Mouse (Mus musculus): ENCODE data around the gene Megf9. TPM values are rescaled to one million over a fixed set of nuclear protein-coding genes. Genes with fewer than 3 reads are reported as not detected.

The Megf9 gene
- total RNA-seq, 2 experiments from 2014 or later = 32.3 to 33.5 TPM

DNA sequence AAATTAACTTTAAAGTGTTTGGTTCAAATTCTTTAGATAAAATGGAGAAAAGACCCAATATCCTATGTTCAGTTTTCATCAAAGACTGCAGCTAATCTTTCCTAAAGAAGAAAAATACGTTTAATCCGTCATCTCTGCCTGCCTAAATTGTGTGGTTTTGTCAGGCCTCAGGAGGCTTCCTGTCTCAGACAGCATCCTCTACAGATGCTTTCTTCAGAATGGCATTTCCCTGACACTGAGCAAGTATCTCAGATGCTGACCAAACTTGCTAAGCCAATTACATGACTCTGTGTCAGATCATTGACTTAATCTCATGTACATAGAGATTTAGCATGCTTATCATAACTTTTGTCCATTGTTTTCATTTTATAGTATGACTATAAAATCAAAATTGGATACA, 11.4 kb downstream of the Megf9 start:
- no peak for DNase-seq

DNA sequence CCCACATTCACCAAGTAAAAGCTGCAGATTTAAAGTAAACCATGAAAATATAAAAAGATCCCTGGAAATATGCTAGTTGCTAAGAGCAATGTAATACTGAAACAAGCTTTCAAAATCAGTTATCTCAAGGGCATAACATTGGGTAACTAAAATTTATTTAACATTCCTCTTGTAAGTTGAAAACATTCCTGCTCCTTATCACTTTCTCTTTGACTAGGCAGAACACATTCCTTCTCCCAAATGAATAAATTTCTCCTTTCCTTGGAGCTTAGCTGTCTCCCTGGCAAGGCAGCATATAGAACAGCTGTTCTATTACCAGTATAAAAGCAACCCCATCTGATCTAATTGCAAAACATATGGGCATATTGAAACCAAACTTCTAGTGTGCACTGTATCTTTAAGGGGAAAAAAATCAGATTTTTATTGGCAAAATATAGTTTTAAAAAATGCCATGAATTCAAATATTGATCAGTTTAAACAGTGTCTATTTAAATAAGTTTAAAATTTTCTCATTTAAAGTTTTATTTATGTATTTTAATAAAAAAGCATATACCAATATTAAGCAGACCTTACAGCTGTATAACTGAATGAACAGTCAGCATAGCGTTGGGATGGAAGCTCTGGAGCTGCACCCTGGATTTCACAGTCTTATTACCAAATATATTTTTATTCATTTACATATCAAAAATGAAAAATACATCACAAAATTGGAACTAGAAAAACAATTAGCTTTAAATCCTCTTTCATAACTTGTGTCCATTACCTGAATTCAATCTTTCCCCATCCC, 13.1 kb downstream of the Megf9 start:
- DNase-seq = no peak

DNA sequence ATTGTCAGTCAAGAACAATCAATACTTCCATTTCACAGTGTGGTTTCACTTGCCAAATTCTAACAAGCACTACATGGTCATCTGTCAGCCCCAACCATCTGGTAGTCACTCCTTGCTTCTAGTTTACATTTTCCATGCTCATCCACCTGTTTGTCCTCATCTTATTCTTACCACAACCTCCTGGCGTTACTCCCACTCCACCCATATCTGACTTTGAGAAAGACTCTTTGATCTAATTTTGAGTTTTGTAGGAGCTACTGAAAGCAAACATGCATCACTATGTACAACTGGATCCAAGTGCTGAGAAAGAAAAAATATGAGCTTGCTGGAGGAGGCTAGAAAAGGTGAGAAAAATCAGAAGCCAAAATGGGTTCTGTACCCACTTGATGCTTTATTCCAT, 17.1 kb downstream of the Megf9 start:
- DNase-seq = no peak

DNA sequence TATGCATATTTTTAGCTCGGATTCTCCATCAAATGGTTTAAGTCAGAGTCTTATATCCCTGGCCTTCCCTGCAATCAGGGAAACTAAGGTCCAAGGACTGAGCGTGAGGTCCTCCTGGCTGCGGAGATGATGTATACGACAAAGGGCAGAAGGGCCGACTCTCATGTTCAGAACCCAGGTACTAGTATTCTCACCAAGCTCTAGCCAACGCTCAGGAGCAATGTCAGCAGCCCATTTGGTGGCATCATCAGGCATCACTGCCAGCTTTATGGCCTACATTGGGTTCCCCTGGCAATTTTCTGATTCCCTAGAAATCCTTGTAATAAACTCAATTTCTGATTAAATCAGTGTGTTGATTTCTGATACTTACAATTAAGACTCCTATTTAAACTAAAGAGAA, 18.5 kb downstream of the Megf9 start:
- no peak for DNase-seq

DNA sequence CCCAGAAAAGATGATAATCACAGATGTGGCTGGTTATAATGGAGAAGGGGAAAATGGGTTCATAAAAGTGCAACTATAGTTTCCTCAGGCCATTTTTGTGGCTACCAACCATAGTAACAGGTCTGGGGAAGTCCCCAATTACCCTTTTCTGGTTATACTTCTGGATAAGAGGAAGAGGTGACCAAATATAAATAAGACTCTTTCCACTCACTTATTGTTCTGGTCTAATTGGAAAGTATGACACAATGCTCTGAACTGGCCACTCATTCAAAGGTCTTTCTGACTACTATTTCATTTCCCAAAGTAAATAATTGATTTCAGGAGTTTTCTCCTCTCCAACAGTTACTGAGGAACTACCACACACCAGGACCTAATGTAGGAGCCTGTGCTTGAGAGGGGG, 19.3 kb downstream of the Megf9 start:
- DNase-seq = no peak

DNA sequence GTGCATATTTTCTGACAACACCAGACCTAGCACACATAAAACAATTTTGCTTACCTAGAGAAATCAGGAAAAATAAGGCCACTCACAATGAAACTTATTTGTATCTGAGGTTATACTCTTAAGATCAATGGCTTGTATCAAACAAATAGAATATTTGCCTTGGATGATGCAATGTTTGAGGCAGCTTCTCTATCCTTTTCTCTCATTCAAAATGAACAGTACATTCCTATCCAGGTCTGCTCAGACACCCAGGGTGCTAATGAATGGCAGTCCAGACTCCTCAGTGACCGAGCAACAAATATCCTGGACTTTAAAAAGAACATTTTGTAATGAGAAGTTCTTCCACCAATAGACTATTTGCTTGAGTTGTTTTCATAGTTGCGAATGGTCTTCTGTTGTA, 24.8 kb downstream of the Megf9 start:
- DNase-seq = no peak

DNA sequence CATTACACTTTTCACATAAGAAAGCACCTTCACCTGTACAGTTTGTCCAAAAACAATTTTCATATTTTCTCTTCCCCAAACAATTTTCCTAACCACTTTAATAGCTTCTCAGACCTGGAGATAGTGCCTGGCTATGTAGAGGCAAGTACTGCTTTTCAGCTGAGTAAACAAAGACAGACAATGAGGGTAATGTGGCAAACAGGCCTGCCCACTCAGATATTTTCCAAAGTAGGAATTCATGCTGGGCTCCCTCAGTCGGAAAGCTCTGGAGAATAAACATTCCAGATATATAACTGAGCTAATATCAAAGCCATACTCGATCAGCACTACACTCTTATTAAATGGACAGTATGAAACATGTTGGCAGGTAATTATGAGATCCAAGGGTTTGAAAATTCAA, 25.2 kb downstream of the Megf9 start:
- DNase-seq = no peak

DNA sequence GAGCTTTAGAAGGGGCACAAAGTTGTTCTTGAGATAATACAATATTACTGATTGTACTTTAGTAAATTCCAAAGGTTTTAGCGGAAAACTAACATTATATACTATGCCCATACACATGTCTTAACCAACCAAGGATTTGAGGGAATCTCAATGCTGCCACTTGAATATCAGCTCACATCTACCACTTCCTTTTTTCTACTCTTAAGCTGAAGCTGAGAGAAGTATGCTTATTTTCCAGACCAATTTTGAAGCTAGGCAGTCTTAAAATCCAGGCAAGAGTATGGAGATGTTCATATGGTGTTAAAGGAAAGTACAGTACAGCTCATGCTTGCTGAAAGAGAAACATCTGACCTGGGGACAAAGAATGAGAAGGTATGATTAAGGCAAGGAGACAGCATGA, 26.6 kb downstream of the Megf9 start:
- no peak for DNase-seq

DNA sequence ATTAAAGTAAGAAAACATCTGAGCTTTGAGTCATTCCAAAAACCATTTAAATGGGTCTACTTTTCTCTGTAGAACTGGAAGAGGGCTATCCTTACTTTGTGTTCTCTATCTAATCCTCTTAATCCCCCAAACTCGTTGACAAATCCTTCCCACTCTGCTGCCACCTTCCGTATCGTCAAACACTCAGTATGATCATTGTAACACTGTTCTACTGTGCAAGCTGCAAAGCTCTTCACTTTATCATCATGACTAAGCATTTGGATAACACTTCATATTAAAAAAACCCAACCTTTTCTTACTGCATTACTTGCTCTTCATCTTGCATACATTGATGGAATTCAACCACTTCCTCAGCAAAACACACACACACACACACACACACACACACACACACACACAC, 28.8 kb downstream of the Megf9 start:
- DNase-seq = no peak

DNA sequence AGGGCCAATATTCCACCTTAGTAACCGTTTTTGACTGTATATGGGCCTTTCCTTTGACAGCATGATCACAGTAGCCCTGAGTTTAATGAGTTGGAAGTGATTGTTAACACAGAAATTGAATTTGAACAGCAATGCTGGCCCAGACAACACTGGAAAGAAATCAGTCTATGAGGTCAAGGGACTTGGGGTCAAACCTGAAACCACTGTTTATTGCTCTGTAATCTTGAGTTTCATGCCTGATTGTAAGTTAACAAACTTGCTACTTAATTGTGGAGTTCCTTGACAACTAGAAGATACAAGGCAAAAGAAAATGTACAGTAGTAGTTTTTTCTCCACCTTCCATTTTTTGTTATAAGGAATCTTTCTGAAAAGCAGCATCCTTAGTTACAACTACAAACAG, 31.0 kb downstream of the Megf9 start:
- no peak for DNase-seq

DNA sequence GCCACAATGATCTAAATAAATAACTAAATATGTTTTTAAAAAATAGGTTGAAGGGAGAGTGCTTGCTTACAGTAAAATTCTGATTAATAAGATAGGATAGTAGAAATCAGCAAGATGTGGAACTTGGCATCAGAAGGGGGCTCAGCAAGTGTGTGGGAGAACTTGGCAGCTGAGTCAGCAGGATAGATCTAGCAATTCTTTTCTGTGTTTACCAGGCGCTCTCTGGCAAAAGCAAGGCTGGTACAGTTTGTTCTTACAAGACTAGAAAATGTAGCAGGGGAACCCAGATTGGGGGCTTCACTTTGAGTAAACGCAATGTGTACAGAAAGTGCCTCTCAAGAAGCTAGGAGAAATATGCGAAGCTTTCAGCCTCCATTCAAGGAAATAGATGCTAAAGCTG, 35.5 kb downstream of the Megf9 start:
- DNase-seq = no peak

DNA sequence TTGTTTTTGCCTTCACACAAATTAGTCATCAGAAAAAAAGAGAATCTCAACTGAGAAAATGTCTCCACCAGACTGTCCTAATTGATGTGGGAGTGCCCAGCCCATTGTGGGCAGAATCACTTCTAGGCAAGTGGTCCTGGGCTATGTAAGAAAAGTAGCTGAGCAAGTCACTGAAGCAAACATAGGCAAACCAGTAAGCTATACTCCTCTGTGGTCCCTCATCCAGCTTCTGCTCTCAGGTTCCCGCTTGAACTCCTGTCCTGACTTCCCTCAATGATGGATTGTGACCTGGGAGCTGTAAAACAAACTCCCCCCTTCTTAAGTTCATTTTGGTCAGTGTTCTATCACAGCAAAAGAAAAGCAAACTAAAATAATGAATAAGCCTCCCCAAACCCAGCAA, 37.8 kb downstream of the Megf9 start:
- DNase-seq = no peak

DNA sequence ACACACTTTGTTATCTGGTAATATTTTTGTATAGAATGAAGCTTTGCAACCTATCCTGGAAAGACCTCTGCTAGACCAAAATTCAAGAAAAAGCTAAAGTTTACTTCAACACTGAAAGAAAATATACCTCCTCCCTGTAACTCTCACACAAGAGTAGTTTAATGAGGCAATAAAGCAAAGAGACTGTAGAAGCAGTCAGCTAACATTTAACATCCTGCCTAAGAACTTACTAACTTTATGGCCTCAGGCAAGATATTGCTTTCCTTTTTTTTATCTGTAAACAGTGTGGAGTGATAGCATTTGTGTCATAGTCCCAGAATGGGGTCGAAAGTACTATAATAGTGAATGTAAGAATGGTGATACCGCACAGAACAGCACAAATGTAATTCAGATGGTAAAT, 45.0 kb downstream of the Megf9 start:
- no peak for DNase-seq

DNA sequence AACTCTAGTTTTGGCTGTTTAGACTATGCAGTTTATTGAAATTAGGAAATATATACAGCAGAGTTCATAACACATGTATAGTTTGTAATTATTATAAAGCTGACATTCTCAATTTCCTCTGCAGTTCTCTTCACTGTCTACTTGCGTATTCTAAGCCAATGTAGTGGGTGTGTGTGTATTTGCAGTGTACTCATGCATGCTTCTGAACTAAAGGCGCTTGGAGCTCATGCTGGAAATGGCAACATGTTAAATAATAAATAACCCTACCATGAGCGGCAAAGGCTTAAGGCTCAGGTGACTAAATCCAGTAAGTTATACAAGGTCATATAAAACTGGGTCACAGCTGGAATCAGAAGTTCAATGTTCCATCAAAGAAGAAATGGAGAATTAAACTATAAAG, 46.4 kb downstream of the Megf9 start:
- no peak for DNase-seq

DNA sequence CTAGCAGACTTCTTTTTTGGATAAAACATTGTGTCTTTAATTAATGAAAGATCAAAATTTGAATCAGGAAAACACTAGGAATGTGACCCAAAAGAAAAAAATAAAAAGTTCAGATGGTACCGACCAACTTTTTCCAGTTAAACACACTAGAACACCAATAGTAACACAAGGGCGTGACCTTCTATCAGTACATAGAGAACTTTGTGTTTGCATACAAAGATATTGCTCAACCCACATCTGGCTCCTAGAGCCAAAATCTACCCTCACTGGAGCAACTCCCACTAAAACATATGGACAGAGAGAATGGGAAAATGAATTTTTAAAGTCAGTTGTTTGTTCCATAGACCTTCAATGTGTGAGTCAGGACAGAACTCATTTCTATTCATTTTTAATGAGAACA, 50.7 kb downstream of the Megf9 start:
- no peak for DNase-seq

DNA sequence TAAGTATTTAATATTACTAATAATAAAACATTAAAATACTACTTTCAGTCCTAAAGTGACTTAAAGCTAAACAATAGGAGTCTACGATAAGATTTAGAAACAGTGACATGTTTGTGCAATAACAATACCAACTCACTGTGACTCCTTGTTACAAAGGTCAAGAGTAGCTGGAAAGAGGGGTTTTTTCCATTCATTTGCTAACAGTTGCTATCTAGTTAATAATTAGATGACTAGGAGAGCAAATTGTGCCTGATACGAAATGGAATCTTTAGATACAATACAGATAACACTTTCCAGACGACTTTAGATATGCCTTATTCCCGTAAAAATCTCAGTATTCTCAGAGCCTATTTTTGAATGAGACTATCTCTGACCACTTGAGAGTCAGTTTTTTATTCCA, 52.9 kb downstream of the Megf9 start:
- no peak for DNase-seq

DNA sequence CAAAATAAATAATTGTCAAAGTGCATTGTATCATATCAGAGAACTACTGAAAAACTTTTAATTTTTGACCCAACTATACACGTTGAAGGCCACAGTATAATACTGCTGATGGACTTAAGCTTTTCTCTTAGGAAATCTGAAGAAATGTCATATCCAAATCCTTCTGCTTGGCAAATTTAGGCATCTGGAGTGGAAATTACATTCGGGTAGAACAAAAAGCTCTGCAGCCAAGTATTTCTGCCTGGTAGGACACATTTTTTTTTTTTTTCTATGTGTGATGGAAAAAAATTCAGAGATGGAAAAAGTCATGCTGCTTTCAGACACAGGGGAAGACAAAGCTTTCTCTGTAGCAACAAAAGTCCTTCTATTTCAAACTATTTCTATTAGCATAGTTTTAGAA, 63.4 kb downstream of the Megf9 start:
- no peak for DNase-seq

DNA sequence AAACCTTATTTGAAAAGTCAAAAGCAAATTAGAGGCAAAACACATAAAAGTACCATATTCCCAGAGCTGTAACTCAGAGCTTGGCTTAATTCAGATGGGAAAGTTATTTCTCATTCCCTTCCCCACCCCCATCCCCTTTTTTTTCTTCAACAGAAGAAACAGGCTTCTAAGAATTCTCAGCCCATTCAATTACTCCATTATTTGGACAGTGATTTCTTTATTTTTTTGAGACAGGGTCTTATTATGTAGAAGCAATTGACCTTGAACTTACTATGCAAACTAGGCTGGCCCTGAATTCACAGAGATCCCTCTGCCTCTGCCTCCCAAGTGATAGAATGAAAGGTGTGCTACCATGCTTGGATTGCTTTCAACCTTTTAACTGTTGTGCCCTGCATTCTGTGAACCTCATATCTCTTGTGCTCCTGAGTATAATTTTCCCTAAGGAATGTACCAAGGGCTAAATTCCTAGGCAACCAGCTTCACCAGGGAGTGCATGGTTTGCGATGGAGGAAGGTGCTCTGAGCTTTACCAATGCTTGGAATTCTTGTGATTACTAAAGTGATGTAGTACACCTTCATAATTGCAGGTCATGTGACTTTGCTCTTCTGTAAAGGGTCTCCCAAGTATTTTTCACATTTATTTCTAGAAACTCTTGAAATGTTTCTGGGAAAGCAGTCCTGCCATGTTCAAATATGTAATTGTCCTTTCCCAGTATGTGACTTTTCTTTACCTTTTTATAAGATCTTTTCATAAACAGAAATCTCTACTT, 68.7 kb downstream of the Megf9 start:
- DNase-seq = no peak

DNA sequence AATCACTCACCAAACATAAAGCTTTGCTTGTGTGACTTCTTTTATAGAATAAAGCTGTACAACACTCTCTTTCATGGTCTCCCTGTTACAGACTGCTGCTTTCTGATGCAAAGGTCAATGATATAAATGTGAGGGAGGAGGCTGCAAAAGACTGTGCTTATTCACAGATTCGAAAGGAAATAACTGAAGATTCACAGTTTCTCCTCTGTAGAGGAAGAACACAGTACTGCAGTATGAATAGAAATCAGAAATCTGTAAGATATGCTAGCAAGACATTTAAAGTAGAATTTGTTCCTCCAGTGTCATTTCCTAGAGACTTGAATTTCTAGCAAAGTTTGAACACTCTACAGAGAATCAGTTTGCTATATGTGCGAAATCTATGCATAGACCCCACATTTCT, 71.5 kb downstream of the Megf9 start:
- DNase-seq = no peak

DNA sequence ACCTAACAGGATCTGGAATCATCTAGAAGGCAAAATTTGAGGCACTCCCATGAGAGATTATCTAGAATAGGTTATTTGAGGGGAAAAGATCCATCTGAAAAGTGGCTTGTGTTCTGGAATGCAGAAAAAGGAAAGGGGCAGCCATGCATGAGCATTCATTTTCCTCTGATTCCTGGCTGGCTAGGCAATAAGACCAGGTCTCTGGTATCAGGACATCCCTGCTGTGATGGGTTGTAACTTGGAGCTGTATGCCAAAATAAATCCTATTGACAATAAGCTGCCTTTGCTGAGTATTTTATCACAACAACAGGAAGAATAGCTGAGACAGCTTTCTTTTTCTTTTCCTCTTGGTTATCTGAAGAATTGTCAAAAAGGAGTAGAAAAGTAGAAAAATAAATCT, 73.4 kb downstream of the Megf9 start:
- no peak for DNase-seq

DNA sequence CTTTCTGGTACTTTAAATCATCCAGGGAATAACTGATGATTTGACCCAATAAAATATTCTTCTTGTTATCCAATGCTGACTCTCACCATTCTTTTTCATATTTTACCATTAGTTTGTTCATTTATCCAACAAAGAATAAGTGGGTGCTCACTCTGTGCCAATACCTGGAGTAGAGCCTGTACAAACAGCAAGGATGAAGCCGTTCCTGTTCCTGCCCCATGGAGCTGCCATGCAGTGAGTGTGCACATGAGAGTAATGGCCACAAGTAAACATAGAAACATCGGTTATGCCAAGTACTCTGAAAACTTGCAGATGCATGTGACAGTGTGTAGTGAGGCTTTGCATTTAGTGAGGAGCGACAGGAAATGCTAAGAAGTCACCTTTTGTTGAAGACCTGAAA, 82.6 kb downstream of the Megf9 start:
- no peak for DNase-seq

DNA sequence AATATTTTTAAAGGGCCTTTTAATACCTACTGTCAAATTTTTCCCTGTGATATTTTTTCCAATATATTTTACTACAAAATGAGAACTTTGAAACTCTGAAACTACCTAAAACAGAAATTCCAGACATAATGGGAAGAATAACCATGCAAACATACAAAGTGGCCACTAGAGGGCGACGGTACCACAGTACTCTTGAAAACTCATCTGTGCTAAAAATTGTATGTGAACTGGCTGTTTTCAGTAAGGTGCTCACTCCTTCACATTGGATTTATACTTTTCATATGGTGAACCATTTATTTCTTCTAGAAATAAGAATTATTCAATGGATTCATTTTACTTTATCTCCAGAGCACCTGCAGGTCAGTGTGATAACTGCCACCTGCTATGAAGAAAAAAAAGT, 83.0 kb downstream of the Megf9 start:
- DNase-seq = peak; percentile 56

DNA sequence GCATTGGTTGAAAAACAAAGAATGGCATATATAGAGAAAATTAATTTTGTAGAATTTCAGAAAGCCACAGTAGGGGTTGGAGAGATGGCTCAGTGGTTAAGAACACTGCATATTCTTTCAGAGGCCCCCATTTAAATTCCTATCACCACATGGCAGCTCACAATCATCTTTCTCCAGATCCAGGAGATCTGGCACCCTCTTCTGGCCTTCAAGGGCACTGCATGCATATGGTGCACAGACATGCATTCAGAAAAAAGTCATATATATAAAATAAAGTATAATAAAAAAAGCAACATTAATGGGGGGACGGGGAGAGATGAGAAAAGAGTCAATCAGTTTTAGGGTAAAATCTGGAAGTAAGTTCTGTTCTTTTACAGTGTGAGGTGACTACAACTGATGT, 85.1 kb downstream of the Megf9 start:
- no peak for DNase-seq

DNA sequence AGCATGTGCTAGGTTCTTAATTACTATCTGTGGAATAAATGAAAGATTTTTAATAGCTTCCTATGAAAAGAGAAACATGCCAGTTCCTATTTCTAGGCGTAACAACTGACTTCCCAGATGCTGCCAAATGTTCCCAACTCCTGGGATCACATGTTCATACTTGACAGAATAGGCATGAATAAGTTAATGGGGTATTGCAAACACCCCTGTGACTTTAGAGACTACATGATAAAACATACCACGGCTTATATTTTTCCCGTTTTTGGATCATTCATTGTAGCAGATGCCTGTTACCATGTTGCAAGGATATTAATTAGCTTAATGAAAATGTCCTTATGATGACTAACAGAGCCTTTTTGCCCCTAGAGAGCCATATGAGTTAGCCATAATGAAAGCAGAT, 88.0 kb downstream of the Megf9 start:
- no peak for DNase-seq
